Mouse (Mus musculus) olfactory bulb, adult 2 months (tissue): ENCODE results near the gene Jup.

ENCODE experiments used
- CTCF ChIP-seq: fragments of 200-500 bp; IDR thresholded peaks from 2 replicates; pipeline ENCODE4 v1.5.1; 2012; ENCODE audit warnings: low read depth, mild to moderate bottlenecking, low read length, moderate library complexity; ENCODE audit not compliant: insufficient read depth
- POLR2A ChIP-seq: fragments of 200-500 bp; IDR thresholded peaks from 2 replicates; pipeline ENCODE4 v1.6.1; 2012; ENCODE audit warnings: mild to moderate bottlenecking, low read depth, low read length, moderate library complexity; ENCODE audit not compliant: insufficient read depth

DNA sequence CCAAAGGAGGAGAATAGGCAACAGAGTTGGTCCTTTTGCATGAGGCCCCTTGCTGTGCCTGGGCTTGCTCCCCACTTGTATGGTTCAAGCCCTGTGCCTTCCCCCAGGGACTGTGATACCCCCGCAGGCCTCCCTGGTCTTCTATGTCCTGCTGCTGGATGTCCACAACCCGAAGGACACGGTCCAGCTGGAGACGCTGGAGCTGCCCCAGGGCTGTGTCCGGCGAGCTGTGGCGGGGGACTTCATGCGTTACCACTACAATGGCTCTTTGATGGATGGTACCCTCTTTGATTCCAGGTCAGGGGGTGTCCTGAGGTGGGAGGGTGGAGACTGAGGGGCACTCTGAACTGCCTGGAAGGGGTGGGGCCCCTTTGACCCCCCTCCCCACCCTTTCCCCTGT lies 24.0 kb upstream of the Jup start:
- no peak for TF ChIP-seq CTCF
- TF ChIP-seq POLR2A: no peak
